Mouse (Mus musculus) adrenal gland, adult 8-10 months (tissue): ENCODE measurements at regions not wholly inside any gene's neighbourhood (a gene's known extent, or its start where the extent isn't known, plus 50 kb on each side); places are given as distances from the start of the nearest gene placed in this dataset.

Experiments
- DNase-seq: peaks from one replicate; pipeline ENCODE4 v3.0.0; 2022

DNA sequence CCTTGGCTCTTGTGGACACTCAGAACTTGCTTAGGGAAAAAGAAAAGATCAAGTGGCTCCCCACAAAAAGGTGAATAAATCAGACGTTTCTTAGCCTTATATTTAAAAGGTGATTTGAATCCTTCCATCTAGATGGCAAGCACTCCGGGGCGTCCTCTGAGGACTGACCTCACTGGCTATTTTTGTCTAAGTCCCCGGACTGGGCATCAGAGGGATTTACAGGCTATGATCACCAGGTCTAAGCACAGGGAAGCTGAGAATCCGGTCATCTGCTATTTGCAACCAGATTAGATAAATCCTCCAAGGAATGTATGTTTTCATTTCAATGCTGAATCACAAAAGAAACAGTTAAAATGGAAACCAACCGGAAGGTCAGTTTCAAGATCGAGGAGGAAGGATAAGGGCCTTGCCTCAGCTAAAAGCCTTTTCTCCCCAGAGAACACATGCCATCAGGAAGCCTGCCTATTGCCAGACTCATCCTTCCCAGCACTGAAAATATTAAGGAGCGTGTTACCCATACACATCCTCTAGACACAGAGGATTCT, 342.1 kb downstream of the Lpin1 start:
- DNase-seq: no peak

DNA sequence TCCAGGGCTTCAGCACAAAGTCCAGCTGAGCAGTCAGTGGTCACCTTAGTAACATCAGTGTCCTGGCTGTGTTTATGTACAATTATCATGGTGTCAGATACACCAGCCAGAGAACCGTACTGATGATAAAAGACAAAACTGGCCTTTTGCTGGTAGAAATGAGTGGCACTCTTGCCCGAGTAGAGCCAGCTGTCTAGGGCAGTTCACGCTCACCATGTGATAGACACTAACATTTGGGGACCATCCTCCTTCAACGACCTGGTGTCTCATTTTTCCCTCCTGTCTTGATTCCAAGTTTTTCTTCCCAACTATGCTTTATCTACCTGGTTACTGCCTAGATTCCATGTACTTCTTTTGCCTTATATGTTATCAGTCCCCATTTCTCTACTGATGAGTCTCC, 349.3 kb downstream of the Lpin1 start:
- DNase-seq: no peak

DNA sequence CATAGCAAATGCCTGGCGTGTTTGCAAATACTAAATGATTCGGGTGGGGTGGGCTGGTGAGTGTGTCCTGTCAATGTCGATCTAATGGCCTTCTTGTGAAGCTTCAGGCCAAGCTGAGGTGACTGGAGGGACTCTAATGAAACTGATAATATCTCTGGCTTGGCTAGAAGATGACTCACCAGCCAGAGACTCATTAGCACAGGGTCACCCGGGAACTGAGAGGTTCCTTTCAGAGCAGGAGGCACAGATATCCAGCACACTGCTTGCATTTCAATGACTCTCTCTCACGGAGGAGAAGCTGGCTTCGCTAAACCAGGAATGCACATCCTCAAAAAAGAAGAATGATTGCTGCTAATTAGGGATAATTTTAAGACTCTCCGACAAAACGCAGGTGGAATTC, 349.8 kb downstream of the Lpin1 start:
- peak; percentile 9 for DNase-seq

DNA sequence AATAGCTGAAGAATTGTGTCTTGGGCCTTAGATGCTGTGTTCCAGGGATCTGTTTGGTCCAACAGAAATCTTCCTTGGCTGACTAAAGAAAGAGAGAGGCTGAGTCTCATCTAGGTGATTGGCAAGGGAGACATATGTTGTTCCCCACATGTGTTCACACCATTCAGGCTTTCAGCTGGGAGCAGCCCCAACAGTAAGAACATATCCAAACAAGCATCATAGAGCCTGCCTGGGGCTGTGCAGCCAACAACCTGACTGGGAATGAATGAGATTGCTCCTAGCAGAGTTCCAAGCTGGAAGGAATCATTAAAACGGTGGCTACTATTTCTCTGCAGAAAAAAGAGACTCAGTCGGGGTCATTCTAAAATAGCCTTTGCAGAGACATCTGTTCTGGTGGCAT, 350.3 kb downstream of the Lpin1 start:
- DNase-seq: no peak

DNA sequence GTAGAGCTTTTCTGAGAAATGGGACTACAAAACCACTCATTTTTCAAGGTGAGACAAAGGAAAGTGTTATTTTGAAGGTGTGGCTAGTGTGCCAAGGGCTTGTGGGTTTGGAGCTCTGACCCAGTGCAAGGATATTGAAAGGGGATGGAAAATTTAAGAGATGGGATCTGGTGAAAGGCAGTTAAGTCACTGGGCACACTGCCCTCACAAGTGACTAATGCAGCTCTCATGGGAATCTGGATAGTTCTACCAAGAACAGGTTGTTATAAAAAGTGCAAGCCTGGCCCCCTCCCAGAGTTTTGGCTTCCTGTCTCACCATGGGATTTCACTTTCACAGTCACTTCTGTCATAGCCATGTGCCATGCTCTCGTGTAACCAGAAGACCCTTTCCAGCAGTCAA, 360.1 kb downstream of the Lpin1 start:
- peak; percentile 4 for DNase-seq

DNA sequence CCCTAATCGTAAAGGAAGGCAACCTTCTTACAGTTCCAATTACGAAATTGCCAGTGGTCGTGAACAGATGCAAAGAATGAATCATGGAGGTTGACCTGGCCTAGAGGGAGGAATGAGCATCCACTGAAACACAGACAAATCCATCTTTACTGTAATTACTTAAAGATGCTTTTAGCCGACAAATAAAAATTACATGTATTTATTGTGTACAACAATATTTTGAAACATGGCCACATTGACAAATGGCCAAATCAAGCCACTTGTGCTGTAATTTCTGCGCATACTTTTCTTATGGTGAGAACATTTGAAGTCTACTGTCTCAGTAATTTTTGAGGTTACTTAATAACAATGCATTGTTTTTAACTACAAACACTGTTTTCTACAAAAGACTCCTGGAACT, 360.7 kb downstream of the Lpin1 start:
- DNase-seq: no peak

DNA sequence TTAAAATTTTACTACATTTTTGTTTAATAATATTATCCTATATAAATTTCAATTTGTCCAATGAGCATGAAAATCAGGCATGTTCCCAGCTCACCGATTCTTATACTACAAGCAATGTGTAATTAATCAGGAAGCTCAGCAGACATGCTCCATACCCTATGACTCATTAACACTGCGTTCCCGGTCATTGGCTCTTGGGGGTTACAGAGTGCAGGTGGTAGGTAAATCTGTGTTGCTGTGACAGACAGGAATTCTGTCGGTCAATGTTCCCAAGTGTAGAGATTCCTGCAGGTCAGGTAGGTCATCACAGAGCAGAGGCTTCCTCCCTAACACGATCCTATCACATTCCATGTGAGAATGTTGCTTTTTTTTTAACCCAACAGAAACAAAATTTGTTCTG, 371.0 kb downstream of the Lpin1 start:
- DNase-seq: no peak

DNA sequence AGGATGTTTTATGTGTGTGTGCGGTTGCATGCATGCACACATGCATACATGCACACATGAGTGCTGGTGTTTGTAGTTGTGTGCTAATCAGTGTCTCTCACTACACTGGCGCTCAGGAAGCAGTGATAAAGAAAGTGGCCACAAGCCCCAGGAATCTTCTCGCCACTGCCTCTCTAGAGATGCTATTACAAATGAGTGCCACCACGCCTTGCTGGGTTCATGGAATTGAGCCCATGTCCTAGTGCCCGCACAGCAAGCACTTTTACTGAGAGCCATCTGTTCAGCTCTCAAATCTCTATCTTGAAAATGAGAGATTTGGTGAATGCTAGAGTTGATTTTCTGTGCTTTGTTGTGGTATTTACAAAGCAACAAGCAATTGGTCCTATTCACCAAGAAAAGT, 373.3 kb downstream of the Lpin1 start:
- DNase-seq: no peak

DNA sequence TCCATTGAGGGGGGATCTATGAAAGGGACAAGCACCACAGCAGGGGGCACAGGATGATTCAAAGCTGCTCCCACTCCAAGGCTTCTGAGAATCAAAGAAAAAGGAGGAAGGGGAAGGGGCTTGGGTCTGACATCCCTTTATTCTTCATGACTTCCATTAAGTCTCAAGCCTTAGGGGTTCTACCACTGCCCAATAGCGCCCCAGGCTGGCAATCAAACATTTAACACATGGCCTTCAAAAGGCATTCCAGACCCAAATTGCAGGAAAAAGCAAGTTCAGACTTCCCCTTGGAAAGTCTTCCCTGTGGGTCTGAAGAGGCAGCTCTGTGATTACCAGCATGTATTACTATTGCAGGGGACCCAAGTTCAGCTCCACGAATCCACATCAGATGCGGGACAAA, 377.2 kb downstream of the Lpin1 start:
- DNase-seq: no peak

DNA sequence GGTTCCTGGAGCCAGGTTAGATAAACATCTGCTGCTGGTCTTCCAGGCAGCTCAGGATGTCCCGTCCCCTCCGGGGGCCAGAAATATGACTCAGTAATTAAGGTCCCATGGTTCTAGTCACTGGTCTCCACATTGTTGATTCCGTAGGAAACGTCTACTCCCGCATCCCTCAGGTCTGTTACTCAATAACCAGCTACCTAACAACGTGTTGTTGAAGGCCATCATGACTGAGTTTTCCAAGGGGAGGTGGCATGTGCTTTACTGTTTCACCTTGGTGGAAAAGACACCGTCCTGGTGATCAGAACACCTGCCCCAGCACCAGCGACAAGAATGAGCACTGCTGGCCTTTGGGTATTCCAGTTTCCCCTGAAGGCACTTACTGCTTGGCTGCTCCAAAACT, 377.9 kb downstream of the Lpin1 start:
- DNase-seq: no peak

DNA sequence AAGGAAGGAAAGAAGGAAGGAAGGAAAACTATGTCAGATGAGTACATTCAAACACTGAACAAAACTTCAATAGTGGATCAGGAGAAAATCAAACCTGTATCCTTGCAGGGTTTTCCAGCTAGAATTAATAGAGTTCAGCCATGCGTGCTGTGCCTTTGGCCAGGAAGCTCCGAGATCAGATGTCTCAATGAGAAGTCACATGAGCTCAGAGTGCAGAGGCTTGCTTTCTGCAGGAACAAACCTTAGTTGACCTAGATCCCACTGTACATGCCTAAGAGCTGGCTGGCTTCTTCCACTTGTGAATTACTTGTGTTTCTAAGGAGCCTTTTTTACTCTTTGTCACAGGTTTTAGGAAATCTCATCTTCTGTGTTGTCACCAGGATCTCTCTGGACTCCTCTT, 378.7 kb downstream of the Lpin1 start:
- DNase-seq: no peak

DNA sequence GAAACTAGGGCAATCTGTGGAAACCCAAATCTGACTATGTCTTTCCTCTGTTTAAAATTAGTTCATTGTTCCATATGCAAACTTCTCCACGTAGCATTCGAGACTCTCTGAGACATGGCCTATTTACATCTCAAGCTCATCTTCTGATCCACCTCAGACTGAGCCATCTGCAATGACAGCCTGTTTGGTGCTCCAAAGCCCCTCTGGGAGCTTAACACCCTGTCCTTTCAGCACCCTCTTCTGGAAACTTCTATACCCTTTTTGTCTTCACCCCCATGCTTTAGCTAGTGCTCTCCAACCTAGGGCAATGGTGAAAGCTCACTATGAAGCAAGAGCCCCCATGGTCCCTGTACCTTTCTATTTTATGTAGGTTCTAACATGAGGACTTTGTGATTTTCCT, 379.7 kb downstream of the Lpin1 start:
- DNase-seq: no peak

DNA sequence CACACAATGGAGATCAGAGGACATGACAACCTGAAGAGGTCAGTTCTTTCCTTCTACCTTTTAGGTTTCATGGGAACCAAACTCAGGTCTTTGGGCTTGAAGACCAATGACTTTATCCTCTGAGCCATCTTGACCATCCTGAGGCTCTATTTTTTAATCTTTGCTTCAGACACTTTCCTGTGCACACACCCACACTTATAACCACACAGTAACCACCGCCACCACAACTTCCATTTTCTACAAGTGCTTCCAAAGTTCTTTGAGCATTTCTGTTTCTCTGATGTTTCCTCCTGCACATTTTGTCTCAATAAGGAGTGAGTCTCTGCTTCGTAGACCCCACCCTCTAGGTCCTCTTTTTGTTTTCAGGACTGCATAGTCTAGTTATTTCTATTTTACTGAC, 385.3 kb downstream of the Lpin1 start:
- no peak for DNase-seq

DNA sequence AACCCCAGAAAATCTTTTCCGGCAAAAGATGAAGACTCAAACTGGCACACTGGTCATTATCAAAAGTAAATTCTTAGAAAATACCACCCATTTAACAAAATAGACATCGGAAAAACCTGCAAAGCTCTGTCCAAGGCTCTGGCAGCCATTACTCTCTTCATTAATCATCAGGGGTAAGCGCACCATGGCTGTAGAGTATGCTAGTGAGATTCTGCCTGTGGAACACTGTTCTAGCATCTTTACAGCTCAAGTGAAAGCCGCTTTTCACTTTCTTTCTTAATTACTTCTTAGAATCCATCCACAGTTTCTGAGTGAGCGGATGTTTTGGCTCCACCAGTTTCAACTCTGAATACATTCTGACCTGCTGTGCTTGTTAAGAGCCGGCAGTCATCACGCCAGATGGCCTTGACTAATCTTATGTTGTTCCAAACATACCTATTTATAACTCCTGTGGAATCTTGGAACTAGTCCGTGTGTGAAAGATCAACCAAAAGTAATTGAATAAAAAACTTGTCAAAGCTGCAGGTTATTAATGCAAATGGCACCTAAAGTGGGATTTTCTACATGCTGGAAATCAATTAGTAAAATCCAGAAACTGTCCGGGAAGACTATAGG, 387.8 kb downstream of the Lpin1 start:
- DNase-seq: no peak

DNA sequence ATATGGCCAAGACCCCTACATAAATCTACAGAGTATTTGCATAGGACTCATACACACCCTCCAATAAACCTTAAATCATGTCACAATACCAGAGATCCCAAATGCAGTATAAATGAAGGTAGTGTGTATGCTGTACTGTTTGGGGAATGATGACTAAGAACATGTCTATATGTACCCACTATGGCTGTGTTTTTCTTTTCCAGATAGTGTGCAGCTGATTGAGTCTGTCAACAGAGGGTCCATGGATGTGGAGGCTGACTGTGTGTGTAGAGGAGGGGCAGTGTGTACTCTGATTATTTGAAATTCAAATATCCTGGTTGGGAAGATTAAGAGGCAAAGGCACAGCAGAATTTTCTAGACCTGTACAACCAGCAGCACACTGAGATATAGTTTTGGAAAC, 388.6 kb downstream of the Lpin1 start:
- DNase-seq: no peak

DNA sequence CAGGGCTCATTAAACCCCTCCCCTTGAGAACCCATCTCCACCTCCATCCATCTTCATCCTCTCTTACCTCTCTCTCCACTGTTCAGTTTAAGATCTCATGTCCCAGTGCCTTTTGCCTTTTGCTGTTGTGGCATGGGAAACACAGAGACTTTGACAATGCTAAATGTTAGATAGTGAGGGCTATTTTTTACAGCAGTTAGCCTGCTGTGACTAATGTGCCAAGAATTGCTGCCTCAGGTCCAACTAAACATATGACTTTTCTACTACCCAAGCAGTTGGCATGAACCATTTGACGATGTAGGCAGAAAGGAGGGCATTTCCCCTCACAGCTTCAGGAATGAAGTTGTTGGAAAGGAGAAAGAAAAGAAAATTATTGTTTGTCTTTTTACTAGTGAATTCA, 389.6 kb downstream of the Lpin1 start:
- no peak for DNase-seq

DNA sequence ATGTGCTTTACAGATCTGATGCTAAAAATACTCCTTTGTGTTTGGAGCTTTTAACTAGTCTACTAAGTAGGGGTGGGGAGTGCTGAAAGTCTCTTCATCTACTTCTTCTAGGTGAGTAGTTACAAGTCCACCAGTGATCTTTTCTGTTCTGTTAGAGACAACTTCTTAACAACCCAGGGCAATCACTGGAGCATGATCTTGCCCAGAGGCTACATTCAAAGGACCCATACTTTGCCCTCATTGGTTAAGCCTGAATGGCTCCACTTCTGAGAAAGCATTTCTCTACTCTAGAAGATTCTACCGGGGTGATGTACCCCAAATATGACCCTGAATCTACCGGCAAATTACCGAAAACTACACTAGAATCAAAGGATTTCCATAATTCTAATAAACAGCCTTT, 390.2 kb downstream of the Lpin1 start:
- DNase-seq: no peak

DNA sequence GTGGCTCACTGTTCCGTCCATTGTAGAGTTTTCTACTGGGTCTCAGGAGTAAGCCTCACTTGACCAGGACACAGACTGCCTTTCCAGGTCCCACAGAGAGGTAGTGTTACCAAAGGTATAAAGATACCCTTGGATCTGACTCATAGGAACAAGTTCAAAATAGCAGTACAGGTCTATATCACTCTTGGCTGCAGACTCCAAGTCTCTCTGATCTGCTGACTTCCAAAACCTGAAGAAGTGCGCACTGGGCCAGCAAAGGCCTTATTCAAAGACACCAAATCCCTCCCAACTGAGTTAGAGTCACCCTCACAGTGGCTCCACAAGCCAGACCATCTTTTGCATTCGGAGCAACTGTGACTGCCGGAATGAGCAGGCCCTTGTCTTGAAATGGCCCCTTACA, 391.9 kb downstream of the Lpin1 start:
- DNase-seq: no peak

DNA sequence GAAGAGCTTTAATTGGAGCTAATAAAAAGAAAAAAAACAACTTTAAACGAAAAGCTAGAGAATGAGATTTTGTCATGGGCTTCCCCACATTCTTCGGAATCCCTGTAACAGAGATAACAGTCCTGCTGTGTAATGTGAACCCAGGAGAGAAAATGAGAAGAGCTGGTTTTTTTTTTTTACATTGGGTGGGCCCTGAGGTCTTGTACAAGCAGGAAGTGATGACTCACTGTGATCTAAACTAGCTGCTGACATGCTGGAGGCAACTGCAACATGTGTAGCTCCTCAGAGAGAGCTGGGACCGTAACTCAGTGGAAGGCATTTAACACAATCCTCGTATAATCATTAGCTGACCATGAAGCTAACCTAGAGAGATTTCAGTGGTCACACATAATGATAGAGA, 393.8 kb upstream of the Trib2 start:
- no peak for DNase-seq

DNA sequence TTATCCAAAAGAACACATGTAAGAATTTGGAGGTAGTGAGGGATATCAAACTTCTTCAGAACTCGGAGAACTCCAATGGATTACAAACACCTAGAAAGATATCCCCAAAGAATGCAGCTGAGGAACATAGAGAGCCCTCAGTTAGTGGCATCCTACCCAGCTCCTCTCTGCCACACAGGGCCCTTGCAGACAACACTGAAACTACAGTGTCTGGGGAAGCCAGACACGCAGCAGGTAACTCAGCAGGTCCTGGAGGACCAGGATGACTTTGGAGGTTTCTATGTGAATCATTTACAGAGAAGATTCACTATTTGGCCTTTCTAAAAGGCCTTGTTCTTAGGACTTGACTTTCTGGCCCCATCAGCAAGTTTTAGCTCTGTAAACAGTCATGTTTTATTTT, 393.4 kb upstream of the Trib2 start:
- no peak for DNase-seq

DNA sequence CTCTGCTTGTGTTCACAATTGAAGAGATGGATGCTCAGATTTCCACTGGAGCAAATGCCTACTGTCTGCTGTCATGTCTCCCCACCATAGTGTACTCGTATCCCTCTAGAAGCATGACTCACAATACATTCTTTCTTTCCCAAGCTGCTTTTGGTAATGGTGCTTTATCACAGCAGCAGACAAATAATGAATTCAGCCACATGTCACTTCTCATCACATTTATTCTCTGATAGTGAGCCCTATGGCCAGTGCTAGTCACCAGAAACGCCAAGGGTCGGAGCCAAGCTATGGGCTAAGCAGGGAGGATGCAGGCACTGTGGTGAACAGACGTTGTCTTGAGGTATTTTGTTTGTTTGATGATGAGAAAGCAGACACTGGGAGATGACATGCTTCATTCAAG, 388.2 kb upstream of the Trib2 start:
- DNase-seq: no peak

DNA sequence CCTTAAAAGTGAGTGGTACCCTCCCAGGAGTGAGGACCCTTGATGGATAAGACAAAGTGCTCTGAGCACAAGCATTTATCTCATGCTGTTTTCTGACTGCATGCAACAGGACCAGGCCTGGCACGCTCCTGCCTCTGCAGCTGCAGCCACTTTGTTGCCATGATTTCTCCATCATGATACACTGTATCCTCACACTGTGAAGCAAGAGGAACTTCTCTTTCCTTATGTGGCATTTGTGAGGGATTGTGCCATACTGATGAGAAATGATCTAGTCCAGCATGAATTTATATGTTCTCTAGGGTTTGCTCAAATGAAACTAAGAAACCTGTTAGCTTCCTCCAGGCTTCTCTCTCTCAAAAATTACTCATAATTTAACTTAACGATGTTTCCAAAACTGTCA, 380.2 kb upstream of the Trib2 start:
- DNase-seq: no peak

DNA sequence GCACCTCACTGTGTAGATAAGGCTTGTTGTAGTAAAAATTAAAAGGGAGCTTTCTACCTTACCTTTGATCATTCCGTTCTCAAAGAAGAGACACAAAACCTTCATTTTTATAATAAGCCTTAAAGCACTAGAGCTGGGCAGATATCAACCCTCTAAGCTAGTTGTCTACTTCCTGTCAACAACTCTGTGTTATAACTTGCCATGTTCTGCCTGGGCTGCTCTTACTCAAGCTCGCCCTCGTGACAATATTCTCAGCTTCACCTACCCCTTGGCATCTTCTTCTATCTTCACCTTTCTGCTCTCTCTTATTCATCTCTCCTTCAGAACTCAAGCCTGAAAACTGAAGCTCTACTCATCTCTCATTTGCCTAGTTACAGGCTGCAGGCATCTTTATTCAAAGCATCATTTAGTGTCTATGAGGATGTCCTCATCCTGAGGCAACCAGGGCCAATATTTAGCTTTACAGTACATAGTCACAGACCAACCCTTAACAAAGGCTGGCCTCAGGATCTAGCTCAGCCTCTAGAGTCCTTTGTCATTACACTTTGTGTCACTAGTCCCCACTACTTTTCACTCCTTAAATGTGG, 375.2 kb upstream of the Trib2 start:
- DNase-seq: no peak

DNA sequence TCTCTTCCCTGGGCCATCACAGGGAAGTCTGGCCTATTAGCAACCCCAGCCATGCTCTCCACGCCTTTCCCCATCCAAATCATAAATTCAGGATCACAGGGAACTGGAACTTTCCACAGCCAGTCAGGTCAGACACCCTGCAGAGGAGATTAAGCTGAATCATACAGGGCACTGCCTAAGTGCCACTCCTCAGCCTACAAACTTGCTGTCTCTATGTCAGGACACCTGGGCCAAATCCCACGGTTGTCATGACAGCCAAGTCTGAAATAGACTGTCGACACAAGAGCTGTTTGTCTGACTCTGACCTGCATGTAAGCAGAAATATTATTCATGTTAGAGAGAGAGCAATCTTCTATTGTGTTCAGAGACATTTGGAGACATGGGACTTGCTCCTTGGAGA, 374.0 kb upstream of the Trib2 start:
- no peak for DNase-seq

DNA sequence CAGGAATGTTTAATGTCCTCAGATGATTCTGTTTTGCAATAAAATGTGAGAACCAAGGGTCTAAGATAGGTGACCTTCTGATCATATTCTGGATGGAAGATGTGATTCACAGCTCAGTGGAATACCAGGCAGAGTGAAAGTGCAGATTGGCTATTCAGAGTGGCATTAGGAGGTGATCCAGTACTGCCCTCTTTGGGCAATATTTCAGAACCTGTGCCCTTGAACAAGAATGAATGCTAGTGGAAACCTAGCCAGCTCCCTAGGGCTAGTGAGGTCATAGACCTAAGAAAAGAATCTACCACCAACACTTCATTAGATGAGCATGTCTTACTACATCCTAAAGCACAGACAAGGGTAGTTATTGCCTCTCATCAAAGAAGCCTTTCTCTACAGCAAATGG, 372.7 kb upstream of the Trib2 start:
- peak; percentile 15 for DNase-seq
